Mouse (Mus musculus) right cerebral cortex, postnatal 25 days (tissue): ENCODE measurements at regions not wholly inside any gene's neighbourhood (a gene's known extent, or its start where the extent isn't known, plus 50 kb on each side); places are given as distances from the start of the nearest gene placed in this dataset.

Source experiments
- DNase-seq: peaks from one replicate; pipeline ENCODE4 v3.0.0; 2022

DNA sequence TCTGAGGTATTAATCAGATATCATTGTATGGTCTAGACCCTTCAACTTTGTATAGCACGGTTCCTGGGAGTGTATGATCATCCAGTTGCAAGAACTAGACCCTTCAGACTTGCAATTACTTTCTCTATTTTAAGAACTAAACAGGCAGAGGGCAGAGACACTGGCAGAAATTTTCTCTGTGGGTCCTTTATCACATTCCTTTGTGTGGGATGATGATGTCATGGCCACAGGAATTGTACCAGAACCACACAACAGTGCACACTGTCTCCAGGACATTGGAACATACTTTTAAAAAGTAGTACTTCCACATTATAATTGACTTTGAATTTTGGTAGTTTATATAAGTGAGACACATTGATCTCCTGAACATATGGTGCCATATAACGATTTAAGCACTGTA, 674.2 kb downstream of the Rfpl4b start:
- DNase-seq, result no peak

DNA sequence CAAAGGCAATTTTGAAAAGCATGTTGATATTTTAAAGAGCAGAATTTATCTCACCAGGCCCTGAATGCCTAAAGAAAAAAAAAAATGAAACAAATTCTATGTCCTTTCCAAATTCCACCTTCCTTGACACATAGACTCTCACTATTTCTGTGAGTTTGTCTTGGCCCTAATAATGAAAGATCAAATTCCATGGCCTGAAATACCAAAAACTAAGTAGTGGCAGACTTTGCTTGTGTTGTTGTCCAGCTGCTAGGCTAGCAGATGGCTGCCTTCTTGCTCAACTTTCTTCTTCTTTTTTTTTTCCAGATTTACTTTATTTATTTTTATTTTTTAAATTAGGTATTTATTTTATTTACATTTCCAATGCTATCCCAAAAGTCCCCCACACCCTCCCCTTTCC, 682.4 kb downstream of the Rfpl4b start:
- DNase-seq, result no peak

- DNase-seq, result no peak
Observed at GRCm38 (mm10) chr10:38121911-38122573, 699.5 kb downstream of the Rfpl4b start.

GRCm38 (mm10) chr10:38118601-38119000, 703.0 kb downstream of the Rfpl4b start:
- DNase-seq, result no peak

DNA sequence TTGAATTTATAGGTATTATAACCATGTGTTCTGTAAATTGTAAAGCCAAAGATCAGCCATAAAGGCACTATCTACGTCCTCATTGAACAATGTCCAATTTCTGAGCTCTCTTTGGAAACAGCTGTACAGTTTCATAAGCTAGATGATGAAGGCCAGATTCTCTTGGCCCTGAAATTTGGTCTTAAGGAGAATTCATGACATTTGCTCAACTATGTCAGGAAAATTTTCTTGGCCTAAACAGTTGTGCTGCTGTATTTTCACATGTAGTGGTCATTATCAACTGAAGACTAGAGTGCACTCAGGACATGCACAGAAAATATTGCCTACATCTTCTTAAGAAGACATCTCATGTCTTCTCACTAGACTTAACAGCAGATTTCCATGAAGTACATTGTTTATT, 705.1 kb downstream of the Rfpl4b start:
- DNase-seq, result no peak

DNA sequence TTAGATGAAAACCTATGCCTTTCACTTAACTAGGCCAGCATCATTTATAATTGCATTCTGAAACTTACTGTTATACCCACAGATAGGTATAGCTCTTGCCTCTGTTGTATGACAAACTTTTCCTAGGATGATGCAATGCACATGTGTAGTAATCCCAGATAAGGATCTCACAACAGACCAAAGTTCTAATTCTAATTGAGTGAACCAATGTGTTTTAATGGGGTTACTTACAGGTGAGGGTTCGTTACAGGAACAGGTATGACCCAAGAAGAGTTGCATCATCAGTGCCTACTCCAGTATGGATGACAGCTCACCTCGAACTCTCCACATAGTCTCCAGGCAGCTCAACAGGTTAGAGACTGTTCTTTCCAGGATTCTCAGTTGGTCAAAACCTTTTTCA, 707.4 kb downstream of the Rfpl4b start:
- DNase-seq, result no peak

- DNase-seq, result no peak
Observed at GRCm38 (mm10) chr10:38108591-38108990, 713.0 kb downstream of the Rfpl4b start.

GRCm38 (mm10) chr10:38103570-38103969, 718.0 kb downstream of the Rfpl4b start:
- no peak for DNase-seq

- no peak for DNase-seq
Observed at GRCm38 (mm10) chr10:38078521-38078920, 743.1 kb downstream of the Rfpl4b start.

DNA sequence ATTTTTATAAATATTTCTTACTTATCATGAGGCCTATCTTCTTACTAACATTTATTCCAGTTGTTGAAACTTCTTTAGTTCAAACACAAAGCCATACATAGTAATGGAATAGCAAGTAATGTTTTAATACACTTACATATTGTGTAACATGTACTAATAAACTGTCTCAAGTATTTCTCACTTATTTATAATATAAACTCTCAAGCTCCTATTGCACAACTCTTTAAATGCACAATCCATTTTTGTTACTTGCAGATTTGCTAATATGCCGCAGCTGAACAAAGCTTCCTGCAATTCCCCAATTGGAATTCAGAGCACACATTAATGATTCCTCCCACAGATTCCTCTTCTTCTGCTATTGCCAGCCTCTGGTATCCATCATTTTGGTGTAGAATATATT, 749.2 kb downstream of the Rfpl4b start:
- DNase-seq, result no peak

DNA sequence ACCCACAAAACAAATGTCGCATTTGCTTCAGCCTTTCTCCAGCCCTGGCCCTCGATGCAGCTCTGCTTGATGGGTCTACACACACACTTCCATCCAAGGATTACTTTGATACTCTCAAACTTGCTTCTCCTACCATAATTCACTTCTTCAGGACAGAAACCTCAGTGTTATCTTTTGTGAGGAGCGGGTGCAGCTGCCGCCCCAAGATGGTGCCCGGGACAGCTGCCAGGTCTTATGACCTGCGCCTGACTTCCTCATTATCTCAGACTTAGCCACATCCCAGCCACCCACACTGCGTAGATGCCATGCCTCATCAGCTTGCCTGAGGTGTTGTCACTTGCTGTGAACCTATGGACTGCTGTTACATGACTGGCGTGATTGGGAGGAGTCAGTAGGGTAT, 762.5 kb downstream of the Rfpl4b start:
- DNase-seq, result no peak

- DNase-seq, result no peak
Observed at GRCm38 (mm10) chr10:38010452-38010851, 811.1 kb downstream of the Rfpl4b start.

DNA sequence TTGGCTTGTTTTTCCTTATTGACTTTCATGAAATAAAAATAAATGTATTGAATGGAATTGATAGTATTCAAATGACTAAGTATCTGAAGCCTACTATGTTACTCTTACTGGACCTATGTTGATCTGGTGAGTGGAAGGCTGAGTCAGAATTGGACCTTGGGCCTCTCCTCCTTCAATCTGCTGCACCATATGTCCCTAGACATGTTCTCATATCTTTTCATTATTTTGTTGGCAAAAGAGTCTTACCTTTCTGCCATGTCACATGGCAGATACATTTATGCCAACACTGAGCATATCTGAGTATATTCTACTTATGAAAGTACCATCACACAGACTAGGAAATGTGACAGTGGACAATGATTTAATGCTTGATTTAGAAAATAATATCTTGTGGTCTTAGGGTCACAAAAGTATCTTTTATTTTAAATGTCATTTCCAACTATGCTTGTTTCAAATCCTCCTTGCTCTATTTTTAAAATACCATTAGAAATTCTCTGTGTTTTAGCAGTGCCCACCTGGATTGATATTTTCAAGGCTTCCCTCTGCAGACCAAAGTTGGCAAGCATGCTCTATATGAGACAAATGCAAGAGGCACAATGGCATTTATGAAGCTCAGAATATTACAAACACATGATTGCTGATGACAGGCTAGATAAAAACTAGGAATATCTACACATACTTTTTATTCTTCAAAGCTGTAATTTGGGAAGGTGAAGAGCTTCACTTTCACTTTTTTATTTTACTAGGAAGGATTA, 825.7 kb downstream of the Rfpl4b start:
- no peak for DNase-seq

- DNase-seq, result no peak
Observed at GRCm38 (mm10) chr10:37988297-37989263, 833.0 kb downstream of the Rfpl4b start.

DNA sequence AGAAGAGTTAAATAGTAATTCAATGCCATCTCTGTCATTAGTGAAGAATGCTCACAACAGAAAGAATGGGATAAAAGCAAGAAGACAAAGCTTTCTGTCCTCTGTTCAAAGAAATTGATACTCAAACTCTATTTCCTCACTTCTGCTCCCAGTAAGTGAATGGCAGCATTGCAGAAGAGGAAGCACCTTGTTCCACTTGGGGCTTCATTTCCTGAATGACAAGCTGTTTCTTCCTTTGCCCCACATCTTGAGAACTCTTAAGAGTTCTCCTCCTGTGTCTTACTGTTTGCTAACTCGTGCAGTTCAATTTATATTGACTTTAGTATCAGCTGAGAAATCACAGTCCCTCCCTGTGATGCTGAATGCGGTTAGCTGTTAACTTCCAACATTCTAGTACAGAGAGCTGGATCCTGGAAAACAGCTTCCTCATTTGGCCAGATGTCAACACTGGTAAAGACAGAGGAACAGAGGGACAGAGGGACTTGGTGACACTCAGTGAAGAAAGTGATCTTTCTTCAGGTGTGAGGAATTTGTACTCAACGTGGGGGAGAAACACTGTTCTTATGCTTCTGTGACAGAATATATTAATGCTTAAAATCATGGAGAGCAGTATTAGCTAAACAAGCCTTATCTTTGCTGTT, 840.3 kb upstream of the Marcks start:
- no peak for DNase-seq

GRCm38 (mm10) chr10:37960051-37960450, 821.3 kb upstream of the Marcks start:
- DNase-seq, result no peak

DNA sequence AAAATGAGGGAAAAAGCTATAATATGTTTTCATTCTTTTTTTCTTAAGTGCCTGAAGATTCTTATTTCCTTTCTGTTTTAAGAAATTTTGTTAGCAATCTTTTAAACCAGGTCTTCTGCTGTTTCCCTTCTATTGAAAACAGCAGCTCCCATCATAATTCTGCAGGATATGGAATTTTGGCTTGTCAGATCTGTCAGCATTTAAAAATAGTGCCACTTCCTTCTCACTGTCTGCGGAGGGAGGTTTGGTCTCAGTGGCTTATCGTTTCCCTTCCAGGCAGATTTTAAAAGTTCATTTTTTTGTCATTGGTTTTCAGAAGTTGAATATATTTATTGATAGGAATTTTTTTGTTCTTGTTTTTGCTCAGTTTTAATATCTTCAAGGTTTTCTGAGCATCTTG, 776.1 kb upstream of the Marcks start:
- no peak for DNase-seq

- no peak for DNase-seq
Observed at GRCm38 (mm10) chr10:37911669-37912068, 772.9 kb upstream of the Marcks start.

- no peak for DNase-seq
Observed at GRCm38 (mm10) chr10:37908276-37908675, 769.6 kb upstream of the Marcks start.

GRCm38 (mm10) chr10:37907731-37908130, 769.0 kb upstream of the Marcks start:
- no peak for DNase-seq

GRCm38 (mm10) chr10:37887961-37888360, 749.2 kb upstream of the Marcks start:
- no peak for DNase-seq

GRCm38 (mm10) chr10:37880841-37881240, 742.1 kb upstream of the Marcks start:
- DNase-seq, result peak; percentile 11

- no peak for DNase-seq
Observed at GRCm38 (mm10) chr10:37873925-37874324, 735.2 kb upstream of the Marcks start.
